Mouse (Mus musculus) retina, adult 2 months (tissue): ENCODE results near the gene B4gat1.

Experiments
- DNase-seq: peaks from one replicate; pipeline ENCODE4 v3.0.0-alpha.2; 2012; ENCODE audit warnings: low read depth, low spot score

Gene B4gat1

DNA sequence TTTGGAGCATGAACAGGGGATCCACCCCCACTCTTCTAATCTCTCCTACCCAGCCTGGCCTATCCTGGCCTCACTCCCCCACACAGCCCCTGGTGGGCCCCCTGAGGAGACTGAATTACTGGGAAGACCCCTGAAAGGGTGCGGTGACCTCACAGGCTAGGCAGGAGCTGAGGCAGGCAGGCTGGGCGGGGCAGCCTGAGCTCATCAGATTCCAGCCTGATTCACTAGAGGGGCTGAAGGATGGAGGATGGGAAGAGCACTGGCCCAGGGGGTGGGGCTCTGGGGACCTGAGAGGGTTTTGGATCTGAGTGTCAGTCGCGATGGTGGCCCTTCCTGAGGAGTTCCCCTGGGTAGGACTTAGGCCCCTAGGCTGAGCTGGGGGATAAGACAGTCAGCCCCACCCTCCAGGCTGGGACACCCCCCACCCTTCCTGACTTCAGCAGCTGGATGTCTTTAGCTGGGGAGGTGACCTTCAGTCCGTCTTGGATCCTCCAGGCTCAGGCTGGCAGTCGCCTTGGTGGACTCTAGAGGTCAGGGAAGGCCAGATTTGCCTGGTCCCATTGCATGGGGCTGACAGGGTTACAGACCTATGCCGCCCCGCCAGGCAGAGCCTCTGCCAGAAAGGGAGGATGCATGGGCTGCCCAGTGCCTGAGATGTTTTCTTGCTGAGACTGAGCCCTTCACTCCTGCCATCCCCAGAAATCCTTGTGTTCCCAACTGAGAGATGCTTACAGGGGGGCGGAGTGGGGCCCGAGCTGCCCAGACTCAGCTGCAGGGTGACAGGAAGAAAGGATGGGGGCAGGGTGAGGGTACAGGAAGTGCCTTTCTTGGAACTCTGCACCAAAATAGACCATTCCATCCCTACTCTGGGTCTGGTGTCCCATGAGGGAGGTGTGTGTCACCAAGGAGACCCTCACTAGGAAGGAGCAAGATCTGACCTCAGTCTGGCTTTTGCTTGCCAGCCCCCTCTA lies 20.5 kb downstream of the B4gat1 start:
- DNase-seq = no peak

DNA sequence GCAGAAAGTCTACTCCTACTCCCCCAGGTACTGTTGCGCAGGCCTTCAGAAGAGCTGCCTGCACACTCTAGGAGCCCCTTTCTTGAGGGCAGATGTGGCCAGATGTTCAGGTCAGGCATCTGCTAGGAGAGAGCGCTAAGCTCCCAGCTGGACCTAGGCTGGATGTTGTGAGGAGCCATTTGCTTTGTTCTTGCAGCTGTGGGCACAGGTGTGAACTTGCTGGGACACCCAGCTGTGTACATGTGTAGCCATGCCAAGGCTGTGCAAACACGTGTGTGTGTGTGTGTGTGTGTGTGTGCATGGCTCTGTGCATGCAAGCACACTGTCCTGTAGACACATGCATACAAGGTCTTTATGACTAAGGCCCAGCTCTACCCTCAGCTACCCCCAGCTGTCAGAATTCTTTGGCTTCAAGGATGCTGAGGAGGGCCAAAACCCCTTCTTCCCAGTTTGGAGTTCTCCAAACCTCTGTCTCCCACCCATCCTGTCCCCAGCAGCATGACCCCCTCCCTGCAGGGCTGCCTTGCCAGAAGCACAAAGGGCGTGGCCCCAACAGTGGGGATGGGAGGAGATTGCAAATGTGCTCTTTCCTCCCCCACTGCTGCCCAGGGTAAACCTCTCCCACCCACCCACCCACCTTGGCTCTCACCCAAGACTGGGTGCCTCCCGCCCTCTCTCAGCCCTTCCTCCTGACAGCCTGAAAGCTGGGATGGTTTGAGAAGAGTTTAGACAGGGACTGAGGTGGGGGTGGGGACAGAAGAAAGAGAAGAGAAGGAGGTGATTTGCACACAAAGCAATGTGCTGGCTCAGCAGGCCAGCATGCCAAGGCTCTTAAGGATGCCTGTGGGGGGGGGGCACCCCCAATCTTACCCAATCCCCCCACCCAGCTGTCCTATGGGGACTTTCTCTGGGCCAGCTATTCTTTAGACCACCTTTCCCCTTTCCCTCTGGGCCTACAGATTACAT lies 22.0 kb downstream of the B4gat1 start:
- no peak for DNase-seq

DNA sequence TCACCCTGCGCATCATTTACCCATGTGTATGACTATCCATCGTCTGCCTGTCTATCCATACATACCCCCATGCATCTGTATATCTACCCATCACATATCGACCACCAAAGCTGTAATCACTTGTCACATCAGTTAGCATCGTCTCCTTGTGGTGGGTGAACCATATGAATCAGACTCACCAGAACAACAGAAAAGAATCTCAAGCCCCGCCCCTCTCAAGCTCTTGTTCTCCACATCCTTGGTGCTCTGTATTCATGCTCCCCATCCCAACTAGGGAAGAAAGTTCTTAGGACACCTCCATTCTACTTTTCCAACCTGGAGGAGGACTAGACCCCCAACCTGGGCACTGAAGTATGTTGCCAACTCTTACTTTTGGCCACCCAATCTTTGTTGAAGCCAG lies 23.4 kb downstream of the B4gat1 start:
- no peak for DNase-seq

DNA sequence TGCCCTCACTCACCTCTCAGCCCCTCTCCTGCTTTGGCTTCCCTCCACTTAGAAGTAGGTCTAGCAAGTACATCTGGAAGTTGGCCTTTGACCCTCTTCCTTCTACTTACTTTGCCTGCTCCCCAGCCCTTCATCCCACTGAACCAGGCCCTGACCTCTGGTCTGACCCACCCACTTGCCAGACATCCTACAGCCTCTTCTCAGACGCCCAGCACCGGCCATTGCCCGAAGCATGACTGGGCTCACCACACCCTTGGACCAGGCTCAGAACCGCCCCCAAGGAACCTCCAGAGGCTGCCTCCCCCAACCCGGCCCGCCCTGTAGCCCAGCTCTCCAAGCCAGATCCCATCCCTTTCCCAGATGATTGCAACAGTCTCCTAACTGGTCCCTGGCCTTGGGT lies 23.8 kb downstream of the B4gat1 start:
- DNase-seq = no peak

DNA sequence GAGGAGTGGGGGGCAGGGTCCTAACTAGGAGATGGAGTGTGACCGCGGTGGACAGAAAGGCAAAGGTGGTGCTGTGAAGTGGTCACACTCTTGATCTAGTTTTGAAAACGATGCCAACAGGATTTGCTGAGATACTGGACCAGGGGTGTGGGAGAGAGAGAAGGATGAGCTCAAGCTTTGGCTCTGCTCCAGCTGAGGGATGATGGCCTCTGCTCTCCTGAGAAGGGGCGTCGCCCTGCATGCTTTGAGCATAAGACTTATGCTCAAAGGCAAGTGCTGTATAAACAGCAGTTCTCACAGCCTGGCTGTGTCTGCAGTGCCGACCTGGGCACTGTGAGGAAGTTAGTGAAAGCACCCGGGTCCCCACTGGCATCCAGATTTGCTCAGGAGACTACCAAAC lies 26.5 kb downstream of the B4gat1 start:
- DNase-seq = no peak

DNA sequence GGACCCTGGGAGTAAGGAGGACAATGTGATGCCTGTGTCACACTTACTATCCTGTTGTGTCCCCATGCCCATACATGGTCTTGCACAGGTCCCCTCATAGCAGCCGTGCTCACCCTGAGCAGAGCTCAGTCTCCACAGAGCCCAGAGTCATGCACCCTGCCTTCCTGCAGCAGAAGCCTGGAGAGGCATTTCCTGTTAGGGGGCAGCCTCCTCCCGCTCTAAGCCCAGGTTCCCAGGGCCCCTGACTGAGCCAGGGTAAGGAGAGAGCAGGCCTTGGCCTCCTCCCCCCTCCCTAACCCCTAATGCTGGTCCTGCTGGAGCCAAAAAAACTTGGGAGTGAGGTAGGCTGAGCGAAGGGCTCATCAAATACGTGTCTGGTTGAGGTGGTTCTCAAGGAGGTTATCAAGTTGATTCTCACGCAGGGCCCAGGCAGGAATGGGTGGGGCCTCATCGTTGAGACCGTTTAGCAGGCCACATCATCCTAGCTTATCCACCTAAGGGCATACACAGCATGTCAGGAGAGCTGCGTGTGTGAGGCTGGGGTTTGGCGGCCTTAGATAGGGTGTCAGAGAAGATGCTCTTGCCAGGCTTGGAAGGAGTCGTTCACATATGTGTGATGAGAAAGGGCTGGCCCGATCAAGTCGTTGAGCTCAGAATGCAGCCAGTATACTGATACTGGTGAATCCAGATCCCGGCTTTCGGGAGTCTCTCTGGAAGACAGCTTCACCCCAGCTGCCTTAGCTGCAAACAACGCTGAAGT lies 28.6 kb downstream of the B4gat1 start:
- no peak for DNase-seq

DNA sequence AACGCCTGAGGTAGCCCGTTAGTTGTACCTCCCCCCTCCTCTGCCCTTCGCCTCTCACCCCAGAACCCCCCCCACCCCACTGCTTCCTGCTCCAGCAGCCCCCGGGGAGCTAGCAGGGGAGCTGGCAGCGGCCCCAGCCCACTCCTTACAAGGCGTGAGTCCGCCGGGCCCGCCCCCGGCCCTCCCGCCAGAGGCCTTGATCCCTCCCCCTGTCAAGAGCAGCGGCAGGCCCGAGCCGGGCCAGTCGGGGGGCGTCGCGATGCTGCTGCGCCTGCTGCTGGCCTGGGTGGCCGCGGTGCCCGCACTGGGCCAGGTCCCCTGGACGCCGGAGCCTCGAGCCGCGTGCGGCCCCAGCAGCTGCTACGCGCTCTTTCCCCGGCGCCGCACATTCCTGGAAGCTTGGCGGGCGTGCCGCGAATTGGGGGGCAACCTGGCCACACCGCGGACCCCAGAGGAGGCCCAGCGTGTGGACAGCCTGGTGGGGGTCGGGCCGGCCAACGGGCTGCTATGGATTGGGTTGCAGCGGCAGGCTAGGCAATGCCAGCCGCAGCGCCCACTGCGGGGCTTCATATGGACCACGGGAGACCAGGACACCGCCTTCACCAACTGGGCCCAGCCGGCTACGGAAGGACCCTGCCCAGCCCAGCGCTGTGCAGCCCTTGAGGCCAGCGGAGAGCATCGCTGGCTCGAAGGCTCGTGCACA lies 29.4 kb downstream of the B4gat1 start, which contains the start of gene Cd248:
Cd248 (plus strand) TSS at position 212 of the 703 bp plus-strand sequence.
- DNase-seq = no peak

DNA sequence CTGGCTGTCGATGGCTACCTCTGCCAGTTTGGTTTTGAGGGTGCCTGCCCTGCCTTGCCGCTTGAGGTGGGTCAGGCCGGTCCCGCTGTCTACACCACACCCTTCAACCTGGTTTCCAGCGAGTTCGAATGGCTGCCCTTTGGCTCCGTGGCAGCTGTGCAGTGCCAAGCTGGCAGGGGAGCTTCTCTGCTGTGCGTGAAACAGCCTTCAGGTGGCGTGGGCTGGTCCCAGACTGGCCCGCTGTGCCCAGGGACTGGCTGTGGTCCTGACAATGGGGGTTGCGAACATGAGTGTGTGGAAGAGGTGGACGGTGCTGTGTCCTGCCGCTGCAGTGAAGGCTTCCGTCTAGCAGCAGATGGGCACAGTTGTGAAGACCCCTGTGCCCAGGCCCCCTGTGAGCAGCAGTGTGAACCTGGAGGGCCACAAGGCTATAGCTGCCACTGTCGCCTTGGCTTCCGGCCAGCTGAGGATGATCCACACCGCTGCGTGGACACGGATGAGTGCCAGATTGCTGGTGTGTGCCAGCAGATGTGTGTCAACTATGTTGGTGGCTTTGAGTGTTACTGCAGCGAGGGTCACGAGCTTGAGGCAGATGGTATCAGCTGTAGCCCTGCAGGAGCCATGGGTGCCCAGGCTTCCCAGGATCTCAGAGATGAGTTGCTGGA lies 30.1 kb downstream of the B4gat1 start:
- DNase-seq = no peak

DNA sequence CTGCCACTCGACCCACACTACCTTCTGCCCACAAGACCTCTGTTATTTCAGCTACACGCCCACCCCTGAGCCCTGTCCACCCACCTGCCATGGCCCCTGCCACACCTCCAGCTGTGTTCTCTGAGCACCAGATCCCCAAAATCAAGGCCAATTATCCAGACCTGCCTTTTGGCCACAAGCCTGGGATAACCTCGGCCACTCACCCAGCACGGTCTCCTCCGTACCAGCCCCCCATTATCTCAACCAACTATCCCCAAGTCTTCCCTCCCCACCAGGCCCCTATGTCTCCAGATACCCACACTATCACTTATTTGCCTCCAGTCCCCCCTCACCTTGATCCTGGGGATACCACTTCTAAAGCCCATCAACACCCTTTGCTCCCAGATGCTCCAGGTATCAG lies 30.9 kb downstream of the B4gat1 start:
- DNase-seq = no peak

DNA sequence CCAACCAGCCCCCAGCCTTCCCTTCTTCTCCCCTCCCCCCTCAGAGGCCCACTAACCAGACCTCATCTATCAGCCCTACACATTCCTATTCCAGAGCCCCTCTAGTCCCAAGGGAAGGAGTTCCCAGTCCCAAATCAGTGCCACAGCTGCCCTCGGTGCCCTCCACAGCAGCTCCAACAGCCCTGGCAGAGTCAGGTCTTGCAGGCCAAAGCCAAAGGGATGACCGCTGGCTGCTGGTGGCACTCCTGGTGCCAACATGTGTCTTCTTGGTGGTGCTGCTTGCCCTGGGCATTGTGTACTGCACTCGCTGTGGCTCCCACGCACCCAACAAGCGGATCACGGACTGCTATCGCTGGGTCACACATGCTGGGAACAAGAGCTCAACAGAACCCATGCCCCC lies 31.4 kb downstream of the B4gat1 start:
- no peak for DNase-seq

DNA sequence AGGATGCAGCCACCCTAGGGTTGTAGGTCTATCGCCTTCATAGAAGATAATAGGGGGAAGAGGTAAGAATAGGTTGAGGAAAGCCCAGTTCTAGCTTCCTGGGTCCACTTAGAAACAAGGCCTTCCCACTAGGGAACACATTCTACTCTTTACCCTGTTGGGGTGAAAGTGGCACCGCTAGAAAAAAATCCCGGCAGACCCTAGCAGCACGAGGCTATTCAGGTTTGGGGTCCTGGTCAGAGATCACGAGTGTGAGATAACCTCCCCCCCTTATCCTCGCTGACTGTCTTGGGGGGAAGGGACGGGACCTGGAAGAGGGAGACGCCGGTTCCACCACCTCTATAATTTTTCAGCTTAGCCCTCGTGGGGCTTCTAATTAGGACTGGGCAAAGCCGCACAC lies 32.5 kb downstream of the B4gat1 start:
- DNase-seq = no peak

DNA sequence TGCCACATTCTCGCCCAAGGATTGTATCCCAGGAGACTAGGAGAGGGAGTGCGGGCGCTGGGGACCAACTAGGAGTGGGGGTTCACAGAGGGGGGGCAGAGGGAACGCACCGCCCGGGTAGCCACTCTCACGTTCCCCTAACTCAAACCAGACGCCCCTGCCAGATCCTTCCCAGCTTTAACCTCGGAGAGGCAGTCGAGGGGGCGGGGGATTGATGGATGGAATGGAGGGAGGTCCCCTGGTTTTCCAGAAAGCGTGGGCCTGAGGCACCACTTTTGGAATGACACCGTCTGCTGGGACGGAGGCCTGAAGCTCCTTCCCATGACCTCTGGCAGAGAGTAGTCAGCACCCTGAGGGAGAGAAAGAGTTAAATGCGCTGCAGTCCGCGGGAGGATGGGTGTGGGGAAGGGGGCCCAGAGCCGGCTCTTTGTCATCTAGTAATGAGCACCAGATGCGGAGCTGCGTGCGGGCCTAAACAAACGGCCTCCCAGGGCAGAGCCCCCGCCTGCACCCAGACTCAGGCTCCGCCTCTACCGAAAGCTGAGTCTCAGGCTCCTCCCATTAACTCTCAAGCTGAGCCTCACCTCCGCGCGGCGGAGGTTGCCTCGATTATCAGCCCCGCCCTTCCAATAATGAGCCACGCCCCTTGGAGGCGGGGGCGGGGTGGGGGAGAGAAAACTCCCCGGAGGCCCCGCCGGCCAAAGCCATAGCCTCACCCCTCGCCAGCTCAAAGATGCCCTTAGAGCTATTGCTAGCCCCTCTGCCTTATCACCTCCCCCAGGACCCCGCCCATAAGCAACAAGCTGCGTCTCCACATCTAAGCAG lies 33.1 kb downstream of the B4gat1 start:
- DNase-seq = no peak

DNA sequence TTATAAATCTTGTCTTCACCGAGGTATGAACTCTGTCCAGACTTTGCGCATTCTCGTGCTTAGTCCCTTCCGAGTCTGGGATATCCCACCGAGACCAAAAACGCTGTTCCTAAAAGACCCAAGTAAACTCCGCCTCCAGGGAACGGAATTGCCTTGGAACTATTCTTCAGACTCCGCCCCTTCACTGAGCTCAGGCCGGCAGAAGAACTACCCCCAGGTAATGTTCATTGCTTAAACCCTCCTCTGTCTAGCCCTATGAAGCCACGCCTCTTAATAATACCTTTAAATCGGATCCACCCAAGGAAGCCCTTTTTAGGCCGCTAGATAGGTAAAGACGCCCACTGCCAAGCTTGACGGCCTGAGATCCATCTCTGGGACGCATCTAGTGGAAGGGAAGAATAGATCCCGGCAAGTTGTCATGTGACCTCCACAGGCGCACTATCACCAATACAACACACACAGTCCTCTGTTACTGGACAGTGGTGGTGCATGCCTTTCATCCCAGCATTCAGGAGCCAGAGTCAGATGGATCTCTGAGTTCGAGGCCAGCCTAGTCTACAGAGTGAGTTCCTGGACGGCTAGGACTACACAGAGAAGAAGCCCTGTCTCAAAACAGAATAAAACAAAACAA lies 33.9 kb downstream of the B4gat1 start:
- no peak for DNase-seq

DNA sequence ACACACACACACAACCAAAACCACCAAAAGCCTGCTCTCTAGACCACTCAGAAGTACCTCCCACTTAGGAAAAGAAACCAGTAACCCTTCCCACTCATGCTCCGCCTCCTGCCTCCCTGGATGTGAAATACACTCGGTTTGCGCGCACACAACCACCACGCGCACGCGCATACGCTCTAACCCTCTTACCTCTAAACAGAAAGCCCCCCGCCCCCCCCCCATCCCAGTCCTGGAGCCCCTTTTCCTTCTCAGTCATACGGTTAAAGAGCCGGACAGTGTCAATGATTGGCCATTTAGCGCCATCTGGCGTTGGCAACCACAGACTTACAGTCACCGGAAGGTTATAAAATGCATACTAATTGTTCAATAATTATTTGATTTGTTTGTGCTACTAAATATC lies 34.4 kb downstream of the B4gat1 start:
- no peak for DNase-seq

DNA sequence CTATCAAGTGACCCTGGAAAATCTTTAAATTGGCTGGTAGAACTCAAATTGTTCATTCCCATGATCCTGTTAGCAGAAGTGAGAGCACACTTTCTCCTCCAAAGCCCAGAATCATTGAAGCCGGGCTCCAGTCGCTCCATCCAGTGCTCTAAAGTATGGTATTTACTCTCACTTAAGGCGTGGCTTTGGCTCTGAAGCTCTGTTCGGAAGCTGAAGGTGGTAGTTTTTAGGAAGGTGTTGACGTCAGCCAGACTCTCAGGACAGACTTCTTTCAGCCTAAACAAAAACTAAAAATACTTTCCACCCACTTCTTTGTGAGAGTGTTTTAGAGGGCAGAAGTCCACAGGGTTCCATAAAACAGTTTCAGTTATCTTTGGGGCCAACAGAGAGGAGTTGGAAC lies 34.9 kb downstream of the B4gat1 start:
- DNase-seq = no peak

DNA sequence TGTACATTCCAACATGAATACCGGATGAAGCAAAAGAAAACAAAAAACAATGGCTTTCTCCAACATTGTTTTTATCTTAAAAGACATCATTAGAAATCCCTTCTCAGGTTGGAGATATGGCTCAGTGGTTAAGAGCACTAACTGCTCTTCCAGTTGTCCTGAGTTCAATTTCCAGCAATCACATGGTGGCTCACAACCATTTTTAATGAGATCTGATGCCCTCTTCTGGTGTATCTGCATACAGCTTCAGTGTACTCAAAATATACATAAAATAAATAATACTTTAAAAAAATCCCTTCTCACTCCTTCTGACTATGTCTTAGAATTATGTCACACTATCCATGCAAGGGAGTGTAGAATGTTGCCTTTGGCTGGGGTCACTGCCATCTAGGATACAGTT lies 40.7 kb downstream of the B4gat1 start:
- DNase-seq = no peak

DNA sequence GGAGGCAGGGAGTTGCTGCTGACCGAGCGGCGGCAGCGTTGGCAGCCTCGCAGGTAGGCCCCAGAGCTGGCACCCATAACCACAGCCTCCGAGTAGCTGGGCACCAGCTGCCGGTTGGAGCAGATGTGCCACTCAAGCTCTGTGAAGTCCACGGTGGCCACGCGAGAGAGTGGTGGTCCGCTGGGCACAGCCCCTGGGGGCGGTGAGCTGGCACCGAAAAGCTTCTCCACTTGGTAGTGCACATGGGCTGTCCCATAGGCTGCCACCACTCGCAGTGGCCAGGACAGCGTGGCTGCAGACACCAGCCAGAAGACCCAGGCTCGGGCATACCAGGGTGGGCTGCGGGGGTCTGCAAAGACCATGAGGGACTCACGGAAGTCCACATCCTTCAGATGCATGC lies 43.4 kb downstream of the B4gat1 start:
- no peak for DNase-seq

DNA sequence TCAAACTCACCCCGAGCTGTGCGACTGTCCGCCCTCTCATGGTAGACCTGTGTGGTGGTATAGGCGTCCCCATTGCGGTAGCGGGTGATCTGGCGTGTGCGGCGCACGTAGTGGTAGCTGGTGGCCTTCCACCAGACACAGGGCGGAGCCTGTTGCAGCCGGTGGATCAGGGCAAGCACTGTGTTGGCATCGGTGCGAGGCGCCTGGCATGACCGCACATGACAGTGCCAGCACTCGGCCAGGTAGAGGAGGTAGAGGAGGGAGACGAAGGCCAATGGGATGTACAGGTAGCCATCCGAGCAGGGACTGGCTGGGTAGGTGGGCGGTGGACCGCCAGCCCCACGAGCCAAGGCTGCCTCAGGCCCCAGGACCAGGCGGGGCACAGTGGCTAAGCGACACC lies 44.0 kb downstream of the B4gat1 start:
- no peak for DNase-seq
